Mouse (Mus musculus) retina, adult 2 months (tissue): ENCODE measurements around the gene Zbtb8a.
A peak's percentile ranks its signal among the peaks of the same experiment; 100 is the strongest.
"Not testable (repeated sequence)": the region's sequence is repeated elsewhere in the genome, so short reads cannot be mapped to it uniquely, and the experiment has no call there.

ENCODE experiments used
- DNase-seq: peaks from one replicate; pipeline ENCODE4 v3.0.0-alpha.2; 2012; ENCODE audit warnings: low read depth, low spot score

Gene Zbtb8a

DNA sequence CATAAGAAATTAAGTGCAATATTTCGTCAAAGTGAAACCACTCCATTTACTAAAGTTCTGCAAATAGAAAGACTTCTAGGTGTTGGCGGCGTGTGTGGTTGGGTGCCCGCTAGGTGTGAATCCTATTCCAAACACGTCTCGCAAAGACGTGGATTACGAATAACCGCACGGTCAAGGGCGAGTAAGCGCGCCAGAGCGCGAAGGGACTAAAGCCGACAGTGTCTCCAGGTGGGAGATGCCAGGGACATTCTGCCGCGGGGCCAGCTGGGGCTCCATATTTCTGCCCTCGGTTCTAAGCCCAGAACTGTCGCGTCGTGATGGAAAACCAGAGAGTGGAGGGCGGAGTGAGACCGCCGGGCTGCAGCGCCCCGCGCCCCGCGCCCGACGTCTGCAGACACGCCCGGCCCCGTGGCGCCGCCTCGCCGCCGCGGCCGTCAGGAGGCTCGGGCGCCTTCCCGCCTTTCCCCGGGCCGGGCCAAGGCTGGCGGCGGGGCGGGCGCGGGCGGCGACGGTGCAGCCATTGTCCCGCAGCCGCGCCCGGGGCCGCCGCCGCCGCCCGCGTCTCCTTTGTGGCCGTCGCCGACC is 863 bp downstream of the Zbtb8a start:
- DNase-seq, result no peak

DNA sequence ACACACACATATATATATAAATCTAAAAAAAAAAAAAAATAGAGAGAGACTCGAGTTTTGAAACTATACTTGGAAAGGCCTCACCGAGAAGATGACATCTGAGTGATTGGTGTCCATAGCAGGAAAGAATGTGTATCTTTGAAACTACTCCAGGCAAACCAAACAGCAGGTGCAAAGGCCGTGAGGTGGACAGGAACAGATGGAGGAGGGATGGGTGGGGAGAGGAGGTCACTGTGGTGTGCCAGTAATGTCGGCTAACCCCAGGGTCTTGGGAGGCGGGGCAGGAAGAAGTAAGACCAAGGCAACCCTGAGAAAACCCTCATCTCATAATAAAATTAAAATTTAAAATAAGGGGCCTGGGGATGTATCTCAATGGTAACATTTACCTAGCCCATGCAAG is 2.1 kb downstream of the Zbtb8a start:
- DNase-seq, result no peak

DNA sequence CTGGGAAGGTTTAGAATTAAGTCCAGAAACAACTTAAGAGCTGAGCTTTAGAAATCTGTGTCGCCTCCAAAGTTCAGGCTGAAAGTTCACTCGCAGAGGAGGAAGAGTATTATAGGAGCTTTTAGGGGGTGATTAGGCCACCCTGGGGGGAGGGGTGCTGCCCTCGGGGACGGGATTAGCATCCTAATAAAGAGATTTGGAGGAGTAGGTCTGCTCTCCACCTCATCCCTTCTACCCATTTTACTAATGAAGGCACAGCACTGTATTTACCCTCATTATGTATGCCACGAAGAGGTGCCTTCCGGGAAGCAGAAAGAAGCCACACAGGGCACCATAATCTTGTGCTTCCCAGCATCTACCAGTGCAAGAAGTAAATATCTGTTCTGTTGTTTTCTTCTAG is 2.9 kb downstream of the Zbtb8a start:
- DNase-seq, result no peak

DNA sequence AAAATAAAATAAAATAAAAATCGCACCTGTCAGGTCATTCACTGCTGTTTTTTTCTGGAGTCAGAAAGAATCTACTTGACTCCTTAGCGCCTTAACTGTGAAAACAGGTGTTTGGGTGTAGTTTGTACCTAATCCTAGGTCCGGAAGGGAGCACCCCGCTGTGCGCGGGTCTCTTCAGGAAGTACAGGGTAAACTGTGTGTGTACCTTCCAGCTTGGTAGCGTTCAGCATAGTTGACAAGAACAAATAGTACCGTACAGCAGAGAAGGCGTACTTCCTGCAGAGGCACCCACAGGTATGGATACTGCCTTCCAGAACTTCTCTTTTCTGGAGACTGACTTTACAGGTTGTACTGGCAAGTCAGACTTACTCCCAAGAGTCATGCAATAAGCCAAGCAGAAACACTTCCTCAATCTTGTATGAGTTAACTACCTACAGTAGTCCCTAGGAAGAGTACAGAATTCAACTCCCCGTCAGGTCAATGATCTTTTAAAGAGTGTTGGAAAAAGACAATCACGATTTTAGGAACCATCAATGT is 3.6 kb downstream of the Zbtb8a start:
- DNase-seq, result no peak

DNA sequence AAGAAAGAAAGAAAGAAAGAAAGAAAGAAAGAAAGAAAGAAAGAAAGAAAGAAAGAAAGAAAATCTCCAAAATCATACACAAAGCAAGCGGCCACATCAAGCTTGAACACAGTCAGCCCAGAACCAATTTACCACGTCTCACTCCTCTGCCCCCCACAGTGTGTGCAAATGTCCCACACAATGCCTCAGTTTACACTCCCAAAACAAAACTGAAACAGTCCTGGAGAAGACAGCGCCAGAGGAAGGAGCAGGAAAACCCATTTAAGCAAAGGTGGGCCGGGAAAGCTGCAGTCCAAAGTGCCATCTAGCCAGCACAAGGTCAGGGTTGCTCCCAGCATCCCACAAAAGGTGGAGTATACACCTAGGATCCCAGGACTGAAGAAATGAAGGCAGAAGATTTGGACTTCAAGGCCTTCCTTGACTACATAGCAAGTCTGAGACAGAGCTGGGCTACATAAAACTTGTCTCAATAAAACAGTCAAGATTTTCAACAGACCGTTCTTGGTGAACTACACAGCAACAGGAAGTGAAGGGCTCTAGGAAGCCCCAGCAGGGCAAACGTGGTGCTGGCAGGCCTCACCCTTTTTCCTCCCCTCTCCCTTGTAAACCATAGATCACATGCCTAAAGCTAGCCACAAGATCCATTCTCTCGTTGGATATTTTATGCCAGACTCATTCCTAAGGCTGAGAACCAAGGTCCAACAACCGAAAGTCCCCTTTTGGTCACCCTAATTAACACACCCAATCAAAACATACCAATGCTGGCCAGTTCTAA is 4.5 kb downstream of the Zbtb8a start:
- no peak for DNase-seq

DNA sequence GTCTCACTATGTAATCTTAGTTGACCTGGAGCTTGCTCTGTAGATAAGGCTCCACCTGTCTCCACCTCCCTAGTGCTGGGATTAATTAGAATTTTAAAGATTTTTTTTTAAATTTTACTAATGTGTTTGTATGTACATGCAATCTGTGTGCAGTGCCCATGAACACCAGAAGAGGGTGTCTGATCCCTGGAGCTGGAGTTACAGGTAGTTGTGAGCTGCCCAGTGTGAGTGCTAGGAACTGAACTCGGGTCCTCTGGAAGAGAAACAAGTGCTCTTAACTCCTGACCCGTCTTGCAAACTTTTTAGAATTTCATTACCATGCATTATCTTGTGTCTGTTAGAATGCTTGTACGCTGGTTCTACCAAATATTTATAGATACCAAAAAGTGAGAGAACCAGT is 6.5 kb downstream of the Zbtb8a start:
- DNase-seq, result no peak

DNA sequence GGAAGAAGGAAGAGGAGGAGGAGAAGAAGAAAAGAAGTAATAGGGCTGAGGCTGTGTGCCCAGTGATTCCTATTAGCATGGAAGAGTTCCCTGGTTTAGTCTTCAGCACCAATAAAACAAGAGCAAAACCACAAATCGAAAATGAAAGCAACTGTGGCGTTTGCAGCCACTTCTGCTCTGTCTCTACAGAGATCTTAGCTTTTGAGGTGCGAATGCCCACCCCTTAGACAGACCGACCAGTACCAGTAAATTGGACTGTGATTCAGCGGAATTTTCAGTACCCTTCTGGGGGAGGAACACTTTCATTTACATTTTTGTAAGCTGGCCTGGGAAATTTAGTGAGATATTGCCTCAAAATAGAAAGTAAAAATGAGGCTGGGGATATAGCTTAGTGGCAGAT is 12.7 kb downstream of the Zbtb8a start:
- DNase-seq, result no peak

DNA sequence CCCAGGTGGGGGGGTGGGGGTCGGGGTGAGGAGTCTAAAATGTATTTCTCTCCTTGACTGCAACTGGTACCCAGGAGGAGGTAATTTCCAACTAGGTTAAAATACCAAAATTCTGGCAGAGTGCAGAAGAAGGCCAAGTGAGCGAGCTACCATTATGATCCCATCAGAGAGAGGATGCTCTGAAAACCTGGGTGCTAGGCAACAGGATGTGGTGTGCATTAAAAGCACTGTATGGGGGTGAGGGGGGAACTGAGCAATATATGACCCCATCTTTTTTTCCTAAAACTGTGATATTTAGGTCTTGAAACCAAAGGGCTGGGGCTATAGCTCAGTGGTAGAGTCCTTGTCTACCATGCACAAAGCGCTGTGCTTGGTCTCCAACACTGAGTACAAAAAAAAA is 13.5 kb downstream of the Zbtb8a start:
- no peak for DNase-seq

DNA sequence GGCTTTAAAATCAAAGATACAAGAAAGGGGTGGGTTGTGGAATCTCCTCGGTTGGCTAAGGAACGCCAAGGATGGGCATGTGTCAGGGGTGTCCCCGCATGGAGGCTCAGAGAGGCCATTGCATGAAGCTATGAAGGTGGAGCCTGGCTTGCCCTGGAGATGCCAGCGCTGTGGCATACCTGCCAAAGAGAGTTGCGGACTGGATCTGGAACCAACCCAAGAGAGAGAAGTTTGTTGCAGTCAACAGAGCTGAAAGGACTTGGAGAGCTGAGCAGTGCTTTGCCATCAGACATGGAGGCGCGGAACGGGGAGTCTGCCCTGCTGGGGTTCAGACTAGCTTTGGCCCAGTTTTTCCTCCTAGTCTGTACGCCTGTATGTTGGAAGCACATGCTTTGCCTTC is 14.5 kb downstream of the Zbtb8a start:
- DNase-seq, result no peak

DNA sequence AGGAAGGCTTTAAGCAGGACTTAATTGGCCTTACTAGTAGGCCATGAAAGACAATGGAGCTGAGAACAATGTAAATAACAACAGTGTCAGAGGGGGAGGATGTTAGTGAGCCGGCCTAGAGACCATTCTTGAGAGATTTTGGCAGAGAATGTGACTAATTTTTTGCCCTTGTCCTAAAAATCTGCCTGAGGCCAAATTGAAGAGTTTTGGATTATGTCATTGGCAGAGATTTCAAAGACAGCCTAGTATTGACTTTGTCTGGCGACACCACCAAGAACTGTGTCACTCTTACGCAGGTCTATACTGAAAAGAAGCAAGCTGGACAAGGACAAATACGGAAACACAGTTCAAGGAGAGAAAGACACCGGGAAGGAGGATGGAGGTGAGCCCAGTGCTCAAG is 15.1 kb downstream of the Zbtb8a start:
- DNase-seq, result no peak

DNA sequence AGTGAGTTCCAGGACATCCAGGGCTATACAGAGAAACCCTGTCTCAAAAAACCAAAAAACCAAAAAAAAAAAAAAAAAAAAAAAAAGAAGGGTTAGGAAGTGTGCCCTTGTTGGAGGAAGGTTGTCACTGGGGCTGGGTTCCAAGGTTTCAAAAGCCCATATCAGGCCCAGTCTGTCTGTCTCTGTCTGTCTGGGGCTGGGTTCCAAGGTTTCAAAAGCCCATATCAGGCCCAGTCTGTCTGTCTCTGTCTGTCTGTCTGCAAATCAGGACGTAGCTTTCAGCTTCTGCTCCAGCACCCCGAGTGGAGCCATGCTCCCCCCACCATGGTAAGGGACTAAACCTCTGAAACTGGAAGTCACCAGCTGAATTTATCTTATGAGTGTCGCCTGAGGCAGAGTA is 15.7 kb downstream of the Zbtb8a start:
- DNase-seq, result not testable (repeated sequence)

DNA sequence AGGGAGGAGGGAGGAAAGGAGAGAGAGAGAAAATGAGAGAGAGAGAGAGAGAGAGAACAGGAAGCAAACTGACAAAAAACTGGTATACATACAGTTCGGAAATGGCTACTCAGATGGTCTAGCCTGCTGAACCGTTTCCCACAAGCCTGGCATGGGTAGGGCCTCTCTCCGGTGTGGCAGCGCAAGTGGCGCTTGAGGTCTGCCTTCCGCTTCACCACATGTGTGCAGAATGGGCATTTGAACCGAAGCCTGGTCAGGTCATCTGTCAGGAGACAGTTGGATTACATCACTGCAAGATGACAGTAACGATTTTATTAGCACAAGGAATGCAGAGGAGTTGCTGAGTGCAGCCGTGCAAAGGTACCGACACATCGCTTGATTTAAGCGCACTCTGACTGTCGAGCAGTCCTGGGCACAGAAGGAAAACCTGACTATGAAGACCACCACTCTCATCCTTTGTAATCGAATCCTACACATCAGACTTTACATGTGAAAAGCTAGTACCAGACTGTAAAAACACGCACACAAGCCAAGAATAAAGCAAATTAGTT is 20.2 kb downstream of the Zbtb8a start:
- no peak for DNase-seq

DNA sequence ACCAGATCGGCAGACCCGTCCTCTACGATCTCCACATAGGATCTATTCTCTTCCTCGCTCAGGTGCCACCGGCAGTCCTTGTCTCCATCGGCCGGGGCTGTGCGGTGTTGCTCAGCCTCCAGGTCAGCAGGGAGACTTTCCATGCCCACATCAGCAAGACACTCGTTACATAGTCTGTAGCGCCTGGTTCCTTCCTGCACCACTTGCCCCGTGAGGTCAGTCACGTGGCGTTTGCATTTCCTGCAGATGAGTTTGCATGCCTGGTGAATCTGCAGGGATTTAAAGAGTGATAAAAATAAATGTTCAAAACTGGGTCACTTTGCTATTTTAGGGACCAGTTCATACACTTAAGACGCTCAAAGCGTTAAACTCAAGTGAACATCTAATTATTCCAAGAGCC is 23.7 kb downstream of the Zbtb8a start:
- DNase-seq, result no peak

DNA sequence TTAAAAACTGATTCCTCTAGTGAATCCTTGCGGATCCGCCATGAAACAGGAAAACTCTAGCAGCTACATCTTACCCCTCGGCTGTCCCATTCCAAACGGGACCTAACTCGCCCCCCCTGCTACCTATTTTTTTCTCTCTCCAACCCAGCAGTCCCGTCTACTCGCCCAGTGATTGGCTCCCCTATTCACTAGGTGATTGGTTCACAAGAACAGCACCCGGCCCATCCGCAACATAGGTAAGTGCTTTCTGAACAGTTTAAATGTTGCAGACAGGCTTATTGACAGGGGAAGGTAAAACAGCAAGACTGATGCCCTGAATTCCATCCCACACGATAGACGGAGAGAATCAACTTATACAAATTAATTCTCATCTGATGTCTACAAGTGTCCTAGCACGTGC is 24.7 kb downstream of the Zbtb8a start:
- DNase-seq, result no peak

DNA sequence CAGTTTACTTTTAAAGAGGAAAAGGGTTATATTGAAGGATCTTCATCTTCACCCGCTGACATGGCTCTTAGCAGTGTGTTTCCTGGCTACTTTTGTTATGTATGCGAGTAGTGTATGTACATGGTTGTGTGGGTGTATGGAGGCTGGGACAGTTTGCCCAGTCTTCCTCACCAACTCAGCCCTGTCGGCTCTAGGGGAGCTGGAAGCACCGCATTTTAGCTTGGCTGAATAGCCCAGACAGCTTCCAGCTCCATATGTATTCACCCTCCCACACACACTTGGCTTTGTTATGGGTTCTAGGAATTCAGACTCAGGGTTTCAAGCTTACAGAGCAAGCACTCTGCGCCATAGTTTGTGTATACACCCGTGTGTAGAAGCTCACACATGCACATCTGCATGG is 26.8 kb downstream of the Zbtb8a start:
- DNase-seq, result no peak

DNA sequence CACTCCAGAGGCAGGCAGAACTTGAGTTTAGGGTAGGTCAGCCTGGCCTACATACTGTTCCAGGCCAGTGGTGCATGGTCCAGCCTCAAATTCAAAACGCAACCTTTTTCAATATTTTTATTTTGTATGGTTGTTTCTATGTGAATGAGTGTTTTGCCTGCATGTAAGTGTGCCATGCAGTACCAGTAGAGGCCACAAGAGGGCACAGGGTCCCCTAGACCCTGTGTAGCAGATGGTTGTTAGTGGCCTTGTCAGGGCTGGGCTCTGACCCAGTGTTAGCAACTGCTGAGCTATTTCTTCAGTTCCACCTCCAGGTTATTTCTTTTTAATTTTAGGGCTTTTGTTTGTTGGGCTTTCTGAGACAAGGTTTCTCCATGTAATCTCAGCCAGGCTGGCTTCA is 27.3 kb downstream of the Zbtb8a start:
- DNase-seq, result peak; percentile 72

DNA sequence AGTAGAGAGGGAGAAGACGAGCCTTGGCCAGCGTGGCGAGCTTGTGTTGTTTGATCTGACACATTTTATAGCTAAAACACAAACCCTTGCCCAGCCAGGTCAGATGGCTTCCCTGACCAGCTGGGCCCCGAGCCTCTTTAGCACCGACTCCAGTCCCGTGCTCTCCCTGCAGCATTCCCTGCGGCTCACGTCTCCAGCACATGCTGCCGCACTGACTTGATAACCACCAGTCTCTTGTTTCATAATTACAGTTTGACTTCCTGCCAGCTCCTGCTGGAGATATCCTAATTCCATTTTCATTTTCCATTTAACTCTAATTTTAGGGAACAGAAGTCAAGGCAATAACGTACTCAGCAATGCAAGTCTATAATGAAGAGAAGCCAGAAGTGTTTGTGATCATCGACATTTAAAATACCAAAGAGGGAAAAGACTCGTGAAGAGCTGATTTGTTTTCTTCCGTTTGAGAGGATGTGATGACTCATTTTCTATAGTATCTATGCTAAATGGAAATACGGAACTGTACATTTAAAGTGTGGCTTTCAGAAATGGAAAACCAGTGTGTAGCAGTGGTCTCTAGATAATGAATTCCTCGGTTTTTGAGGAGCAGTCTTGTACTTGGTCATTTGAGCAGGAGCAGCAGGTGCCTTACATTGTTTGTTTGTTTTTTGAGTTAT is 31.3 kb downstream of the Zbtb8a start:
- DNase-seq, result no peak

DNA sequence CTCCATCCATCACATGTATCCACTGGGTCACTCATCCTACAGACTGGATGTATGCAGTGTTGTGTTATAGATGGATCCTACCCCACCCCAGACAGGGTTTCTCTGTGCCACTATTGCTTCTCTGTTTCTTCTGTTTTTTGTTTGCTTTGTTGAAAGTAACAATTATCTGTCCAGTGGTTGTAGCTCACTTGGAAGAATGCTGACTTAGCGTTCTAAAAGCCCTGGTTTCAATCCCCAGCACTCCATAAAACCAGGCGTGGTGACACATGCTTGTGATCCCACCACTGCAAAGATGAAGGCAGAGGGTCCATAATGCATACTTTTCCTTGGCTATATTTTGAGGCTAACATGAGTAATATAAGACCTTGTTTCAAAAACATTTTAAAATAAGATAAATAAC is 35.2 kb downstream of the Zbtb8a start:
- DNase-seq, result no peak

DNA sequence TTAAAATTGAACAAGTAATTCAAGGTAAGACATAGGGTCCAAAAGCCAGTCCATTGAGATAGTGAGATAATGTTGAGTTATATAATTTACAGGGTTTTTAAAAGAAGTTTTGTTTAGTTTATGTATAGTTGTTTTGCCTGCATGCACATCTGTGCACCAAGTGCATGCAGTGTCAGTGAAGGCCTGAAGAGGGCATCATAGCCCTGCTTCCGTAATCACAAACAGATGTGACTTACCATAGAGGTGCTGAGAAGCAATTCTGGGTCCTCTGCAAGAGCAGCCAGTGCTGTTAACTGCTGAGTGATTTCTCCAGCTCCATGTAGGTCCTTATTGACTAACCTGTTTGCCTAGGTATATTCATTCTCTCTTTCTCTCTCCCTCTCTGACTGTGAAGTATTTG is 36.0 kb downstream of the Zbtb8a start:
- DNase-seq, result no peak

DNA sequence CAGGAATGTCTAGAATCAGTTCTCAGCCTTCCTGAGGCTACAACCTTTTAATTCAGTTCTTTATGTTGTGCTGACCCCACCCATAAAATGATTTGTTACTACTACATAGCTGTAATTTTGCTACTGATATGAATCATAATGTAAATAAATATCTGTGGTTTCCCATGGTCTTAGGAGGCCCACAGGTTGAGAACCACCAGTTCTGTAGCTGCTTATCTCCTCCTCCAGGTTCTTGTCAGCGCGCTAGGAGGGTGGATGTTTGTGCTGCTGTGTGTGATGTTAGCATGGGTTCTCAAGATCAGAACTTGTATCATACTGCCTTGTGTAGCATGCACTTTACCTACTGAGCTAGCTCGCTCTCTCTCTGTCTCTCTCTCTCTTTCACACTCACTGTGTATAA is 38.2 kb downstream of the Zbtb8a start:
- DNase-seq, result no peak

DNA sequence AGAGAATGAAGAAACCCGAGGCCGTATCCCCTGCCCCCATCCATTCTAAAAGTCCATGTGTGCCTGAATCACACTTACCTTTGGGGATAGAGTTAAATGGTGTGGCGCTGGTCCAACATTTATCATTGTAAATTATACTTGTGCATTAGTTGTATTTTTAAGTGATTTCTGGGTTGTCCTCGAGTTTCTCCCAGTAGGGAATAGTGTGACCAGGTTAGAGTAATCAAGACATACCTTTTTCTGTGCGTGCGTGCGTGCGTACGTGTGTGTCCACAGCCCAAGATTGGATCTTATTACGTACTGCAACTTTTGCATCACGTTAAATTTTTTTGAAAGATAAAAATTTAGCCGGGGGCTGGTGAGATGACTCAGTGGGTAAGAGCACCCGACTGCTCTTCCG is 41.6 kb downstream of the Zbtb8a start:
- no peak for DNase-seq

DNA sequence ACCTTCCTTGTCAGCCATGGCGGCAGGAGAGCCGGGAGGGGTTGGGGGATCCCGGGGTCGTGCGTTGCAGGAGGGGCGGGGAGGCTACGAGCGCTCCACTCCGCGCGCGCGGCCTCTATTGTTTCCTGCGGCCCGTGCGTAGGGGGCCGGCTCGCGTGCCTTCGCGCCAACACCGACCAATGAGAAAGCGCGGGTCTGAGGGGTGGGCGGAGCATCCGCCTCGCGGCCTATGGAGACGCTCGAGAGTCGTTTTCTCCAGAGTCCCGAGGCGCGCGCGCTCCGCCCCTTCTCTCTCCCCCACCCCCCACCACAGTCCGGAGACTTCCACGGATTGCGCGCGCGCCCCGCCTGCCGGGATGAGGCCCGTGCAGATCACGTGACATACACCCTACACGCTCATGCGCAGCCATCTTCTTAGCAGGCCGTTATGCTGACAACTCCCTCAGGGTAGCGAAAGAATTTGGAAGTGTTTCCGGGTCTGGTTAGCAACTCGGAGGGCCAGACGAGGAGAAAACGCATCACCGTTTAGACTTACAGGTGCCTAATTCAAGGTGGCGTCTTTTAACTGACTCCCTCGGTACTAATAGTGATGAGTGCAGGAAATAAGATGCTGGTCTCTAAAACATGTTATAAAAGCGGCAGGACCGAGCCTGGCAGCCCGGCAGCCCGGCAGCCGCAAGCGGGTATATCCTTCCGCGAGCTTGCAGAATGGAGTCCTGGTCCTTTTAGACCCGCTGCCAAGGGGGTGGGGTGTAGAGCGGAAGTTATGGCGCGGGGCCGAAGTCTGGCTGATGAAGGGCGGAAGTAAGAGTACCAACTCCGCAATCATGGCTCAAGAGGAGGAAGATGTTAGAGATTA is 42.5 kb downstream of the Zbtb8a start, which contains the start of the genes Rbbp4 and Zbtb8os:
TSS of gene Rbbp4 (minus strand) at position 155 of the 859 bp plus-strand sequence.
TSS of gene Zbtb8os (plus strand) at position 480 of the 859 bp plus-strand sequence.
- peak; percentile 94 for DNase-seq
